Mouse (Mus musculus) heart, embryonic 15.5 days (tissue): Measurements from ENCODE around the gene Cfap221. TPM values are rescaled to one million over a fixed set of nuclear protein-coding genes. Genes with fewer than 3 reads are reported as not detected.

Experiments
- ATAC-seq: fragments of 200-750 bp; cut with Nextera tagmentation; replicated peaks from 2 replicates; pipeline ENCODE4 v1.8.0; 2017; ENCODE audit warnings: low read depth, moderate TSS enrichment; ENCODE audit not compliant: insufficient number of reproducible peaks, insufficient read depth, low FRiP score
- H3K27ac ChIP-seq: fragments of 300-500 bp; sonication (generic); 2 replicates; pipeline ENCODE4 v1.5.1; 2015; ENCODE audit warnings: mild to moderate bottlenecking, inconsistent platforms
- H3K27me3 ChIP-seq: fragments of 300-500 bp; sonication (generic); 2 replicates; pipeline ENCODE4 v1.6.1; 2015; ENCODE audit warnings: inconsistent platforms
- H3K36me3 ChIP-seq: fragments of 300-500 bp; sonication (generic); 2 replicates; pipeline ENCODE4 v1.6.1; 2015; ENCODE audit warnings: mild to moderate bottlenecking, inconsistent platforms
- H3K4me1 ChIP-seq: fragments of 300-500 bp; sonication (generic); replicated peaks from 2 replicates; pipeline ENCODE4 v1.6.1; 2015; ENCODE audit warnings: inconsistent platforms
- H3K4me2 ChIP-seq: fragments of 300-500 bp; sonication (generic); 2 replicates; pipeline ENCODE4 v1.6.1; 2015; ENCODE audit warnings: inconsistent platforms, mild to moderate bottlenecking, moderate library complexity
- H3K4me3 ChIP-seq: fragments of 300-500 bp; sonication (generic); 2 replicates; pipeline ENCODE4 v1.5.1; 2015; ENCODE audit warnings: mild to moderate bottlenecking, inconsistent platforms
- H3K9ac ChIP-seq: fragments of 300-500 bp; sonication (generic); 2 replicates; pipeline ENCODE4 v1.6.1; 2015; ENCODE audit warnings: mild to moderate bottlenecking, inconsistent platforms
- H3K9me3 ChIP-seq: fragments of 300-500 bp; sonication (generic); replicated peaks from 2 replicates; pipeline ENCODE4 v1.6.1; 2016; ENCODE audit warnings: inconsistent platforms
- WGBS: fragments of 180-500 bp; shearing (Covaris S2); methylation state at CpG from one replicate; pipeline ENCODE4 v1.1.7; 2015; ENCODE audit warnings: mixed read lengths; 5-methylcytosine and 5-hydroxymethylcytosine counted together
- polyA plus RNA-seq: library from polyadenylated mRNA; unstranded; fragments of >200 nt; fragmentation: Nextera tagmentation; extraction: Ambion mirVana; gene quantifications from 2 replicates; pipeline ENCODE4 v1.2.1, GENCODE M21; 2015

Gene Cfap221
- polyA plus RNA-seq: 0.08 TPM in 1 of 2 replicates, not detected in the other

- no peak within 1 kb of the TSS for H3K27ac ChIP-seq
- ATAC-seq: peak; percentile 79
- H3K4me3 ChIP-seq: peak within 1 kb of the TSS; percentile 65
- H3K27me3 ChIP-seq: no peaks in the 10 kb centered on the region
- no peaks in the 10 kb centered on the region for H3K9me3 ChIP-seq
- H3K4me1 ChIP-seq: peaks cover 3% of the 10 kb centered on the region; the same call in 1 of the 2 replicates
- peak within 1 kb of the TSS; percentile 51 for H3K9ac ChIP-seq
- H3K4me2 ChIP-seq: peak within 1 kb of the TSS; percentile 88
- no peaks in the 10 kb centered on the region for H3K36me3 ChIP-seq
- WGBS: 5% methylated on average over 30 of the region's 30 CpGs
Observed at GRCm38 (mm10) chr1:119996798-119997581, at the start of gene Cfap221. Cfap221 (minus strand) TSS chr1:119997234.

GRCm38 (mm10) chr1:120044584-120044983 is 47.5 kb upstream of the Cfap221 start:
- Histone ChIP-seq H3K9me3 (no peaks in the 10 kb centered on the region), H3K4me3 (no peak overlapping the region), H3K27ac (no peak overlapping the region), H3K27me3 (no peaks in the 10 kb centered on the region), H3K4me2 (no peak overlapping the region), H3K36me3 (no peaks in the 10 kb centered on the region), H3K4me1 (no peaks in the 10 kb centered on the region), H3K9ac (no peak overlapping the region)
- ATAC-seq: no peak
- 80% methylated on average over 16 of the region's 16 CpGs for WGBS

- no peaks in the 10 kb centered on the region for H3K9me3 ChIP-seq
- ATAC-seq: no peak
- no peaks in the 10 kb centered on the region for H3K27me3 ChIP-seq
- H3K4me2 ChIP-seq: no peak overlapping the region
- H3K4me1 ChIP-seq: peaks cover under 1% of the 10 kb centered on the region
- no peaks in the 10 kb centered on the region for H3K36me3 ChIP-seq
- H3K9ac ChIP-seq: no peak overlapping the region
- no peak overlapping the region for H3K27ac ChIP-seq
- H3K4me3 ChIP-seq: no peak overlapping the region
- 72% methylated on average over 8 of the region's 8 CpGs for WGBS
Observed at GRCm38 (mm10) chr1:120042421-120042820, 45.4 kb upstream of the Cfap221 start.

GRCm38 (mm10) chr1:120038594-120038993 is 41.6 kb upstream of the Cfap221 start:
- no peak overlapping the region for H3K4me3 ChIP-seq
- no peak for ATAC-seq
- H3K9me3 ChIP-seq: no peaks in the 10 kb centered on the region
- H3K36me3 ChIP-seq: no peaks in the 10 kb centered on the region
- no peak overlapping the region for H3K4me2 ChIP-seq
- peaks cover 9% of the 10 kb centered on the region for H3K4me1 ChIP-seq
- WGBS: 74% methylated on average over 9 of the region's 9 CpGs
- H3K27me3 ChIP-seq: no peaks in the 10 kb centered on the region
- no peak overlapping the region for H3K9ac ChIP-seq
- no peak overlapping the region for H3K27ac ChIP-seq

GRCm38 (mm10) chr1:120037021-120037683 is 40.1 kb upstream of the Cfap221 start:
- 0 out of 2 replicates have a peak overlapping the region, but pooled peaks have one; percentile 53 for H3K27ac ChIP-seq
- 61% methylated on average over 9 of the region's 9 CpGs for WGBS
- ATAC-seq: no peak

GRCm38 (mm10) chr1:120035456-120036034 is 38.5 kb upstream of the Cfap221 start:
- no peaks in the 10 kb centered on the region for H3K27me3 ChIP-seq
- no peak overlapping the region for H3K9ac ChIP-seq
- peaks cover 13% of the 10 kb centered on the region for H3K4me1 ChIP-seq
- ATAC-seq: no peak
- no peaks in the 10 kb centered on the region for H3K36me3 ChIP-seq
- H3K27ac ChIP-seq: no peak overlapping the region
- no peaks in the 10 kb centered on the region for H3K9me3 ChIP-seq
- 79% methylated on average over 7 of the region's 7 CpGs for WGBS
- no peak overlapping the region for H3K4me3 ChIP-seq
- H3K4me2 ChIP-seq: no peak overlapping the region

More at GRCm38 (mm10) chr1:120037021-120037683, 40.1 kb upstream of the Cfap221 start:
- Histone ChIP-seq H3K4me1 (peaks cover 13% of the 10 kb centered on the region), H3K9ac (no peak overlapping the region), H3K36me3 (no peaks in the 10 kb centered on the region), H3K27me3 (no peaks in the 10 kb centered on the region), H3K4me2 (no peak overlapping the region), H3K9me3 (no peaks in the 10 kb centered on the region), H3K4me3 (no peak overlapping the region)

- Histone ChIP-seq H3K4me2 (no peak overlapping the region), H3K9me3 (no peaks in the 10 kb centered on the region), H3K4me3 (no peak overlapping the region), H3K36me3 (no peaks in the 10 kb centered on the region), H3K9ac (no peak overlapping the region), H3K27ac (no peak overlapping the region), H3K27me3 (no peaks in the 10 kb centered on the region), H3K4me1 (peaks cover 13% of the 10 kb centered on the region)
- no peak for ATAC-seq
- WGBS: 73% methylated on average over 1 of the region's 1 CpGs
Observed at GRCm38 (mm10) chr1:120034793-120035192, 37.8 kb upstream of the Cfap221 start.

- no peak for ATAC-seq
- no peaks in the 10 kb centered on the region for H3K36me3 ChIP-seq
- no peaks in the 10 kb centered on the region for H3K27me3 ChIP-seq
- no peaks in the 10 kb centered on the region for H3K9me3 ChIP-seq
- H3K4me2 ChIP-seq: no peak overlapping the region
- H3K4me1 ChIP-seq: peaks cover 13% of the 10 kb centered on the region
- H3K4me3 ChIP-seq: no peak overlapping the region
- WGBS: 61% methylated on average over 2 of the region's 2 CpGs
- H3K9ac ChIP-seq: no peak overlapping the region
- no peak overlapping the region for H3K27ac ChIP-seq
Observed at GRCm38 (mm10) chr1:120033469-120033854, 36.4 kb upstream of the Cfap221 start.

GRCm38 (mm10) chr1:120032804-120033468 is 35.9 kb upstream of the Cfap221 start:
- H3K4me1 ChIP-seq: peaks cover 13% of the 10 kb centered on the region
- peak; percentile 63; the same call in 1 of the 2 replicates for ATAC-seq
- no peaks in the 10 kb centered on the region for H3K27me3 ChIP-seq
- H3K4me2 ChIP-seq: no peak overlapping the region
- no peaks in the 10 kb centered on the region for H3K9me3 ChIP-seq
- WGBS: 36% methylated on average over 10 of the region's 10 CpGs
- H3K36me3 ChIP-seq: no peaks in the 10 kb centered on the region
- H3K27ac ChIP-seq: no peak overlapping the region
- H3K9ac ChIP-seq: no peak overlapping the region
- H3K4me3 ChIP-seq: no peak overlapping the region

GRCm38 (mm10) chr1:120030474-120030873 is 33.4 kb upstream of the Cfap221 start:
- no peak for ATAC-seq
- H3K9ac ChIP-seq: no peak overlapping the region
- no peaks in the 10 kb centered on the region for H3K36me3 ChIP-seq
- H3K4me3 ChIP-seq: no peak overlapping the region
- H3K27ac ChIP-seq: no peak overlapping the region
- peaks cover 15% of the 10 kb centered on the region for H3K4me1 ChIP-seq
- H3K9me3 ChIP-seq: no peaks in the 10 kb centered on the region
- 80% methylated on average over 3 of the region's 3 CpGs for WGBS
- no peaks in the 10 kb centered on the region for H3K27me3 ChIP-seq
- no peak overlapping the region for H3K4me2 ChIP-seq

GRCm38 (mm10) chr1:120027693-120028092 is 30.7 kb upstream of the Cfap221 start:
- 30% methylated on average over 4 of the region's 4 CpGs for WGBS
- peak; percentile 68 for ATAC-seq

More at GRCm38 (mm10) chr1:120027693-120028092, 30.7 kb upstream of the Cfap221 start:
- peaks cover 20% of the 10 kb centered on the region for H3K4me1 ChIP-seq
- no peak overlapping the region for H3K4me3 ChIP-seq
- H3K27me3 ChIP-seq: no peaks in the 10 kb centered on the region
- peak overlapping the region; percentile 34 for H3K4me2 ChIP-seq
- H3K9me3 ChIP-seq: no peaks in the 10 kb centered on the region
- no peaks in the 10 kb centered on the region for H3K36me3 ChIP-seq
- H3K27ac ChIP-seq: peak overlapping the region; percentile 66
- no peak overlapping the region; the same call in 1 of the 2 replicates for H3K9ac ChIP-seq
